Mouse (Mus musculus) frontal cortex, postnatal 14 days (tissue): ENCODE results near the gene Sipa1l1.
"Not testable (repeated sequence)": the region's sequence is repeated elsewhere in the genome, so short reads cannot be mapped to it uniquely, and the experiment has no call there.

Experiments
- DNase-seq, 2 experiments: peaks; one replicate each; pipeline ENCODE4 v3.0.0; 2022; ENCODE audit warnings: low spot score in 2 of 2

Gene Sipa1l1

DNA sequence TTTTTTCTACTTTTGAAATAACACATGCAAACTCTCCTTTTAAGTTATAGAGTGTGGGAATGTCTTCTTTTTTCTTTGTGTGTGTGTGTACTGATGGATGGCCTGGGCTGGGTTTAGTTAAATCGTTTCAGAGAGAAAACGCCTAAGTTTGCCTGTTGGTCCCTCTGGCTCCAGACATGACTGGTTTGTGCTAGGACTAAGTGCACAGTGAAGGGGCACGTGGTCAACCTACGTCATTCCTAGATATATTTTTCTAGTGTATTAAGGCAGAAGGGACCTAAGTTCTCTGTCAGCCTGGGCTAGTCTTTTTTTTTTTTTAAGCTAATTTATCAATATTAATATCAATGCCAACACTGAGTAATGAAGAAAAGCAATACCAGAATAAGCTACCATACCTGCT lies 305.3 kb downstream of the Sipa1l1 start:
- no peak for DNase-seq

DNA sequence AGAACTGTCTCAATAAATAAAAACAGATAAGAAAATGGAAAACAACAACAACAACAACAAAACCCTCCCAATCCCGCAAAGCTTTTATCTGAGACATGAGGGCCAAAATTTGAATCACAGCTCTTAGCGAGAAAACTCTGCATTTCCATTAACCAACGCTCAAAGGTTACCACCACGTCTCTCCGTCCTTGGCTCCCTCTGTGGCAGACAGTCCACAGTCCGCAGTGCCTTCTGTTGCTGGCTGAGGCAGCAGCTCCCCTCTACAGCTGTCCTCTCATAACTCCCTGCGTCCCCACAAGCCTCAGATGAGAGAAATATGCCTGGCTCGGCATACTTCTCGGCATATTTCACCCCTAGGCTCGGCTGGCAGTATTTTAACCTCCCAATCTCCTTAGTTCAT lies 306.9 kb downstream of the Sipa1l1 start:
- DNase-seq, result no peak

DNA sequence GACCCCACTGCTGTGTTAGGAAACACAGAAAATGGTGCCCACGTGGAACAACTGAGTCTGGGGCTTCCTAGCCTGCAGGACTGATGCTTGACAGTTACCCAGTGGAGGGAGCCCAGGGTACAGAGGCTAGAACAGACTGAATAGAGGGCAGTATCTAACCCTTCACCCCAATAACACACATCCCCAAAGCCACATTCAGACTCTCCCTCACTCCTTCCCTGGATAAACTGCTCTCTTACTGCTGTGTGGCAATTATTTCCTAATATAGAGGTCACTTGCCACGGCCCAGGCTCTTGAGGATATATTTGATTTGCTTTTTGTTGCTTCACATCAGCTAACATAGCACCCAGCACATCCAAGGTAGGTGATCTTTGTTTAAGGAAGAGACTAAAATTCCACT lies 307.5 kb downstream of the Sipa1l1 start:
- no peak for DNase-seq

DNA sequence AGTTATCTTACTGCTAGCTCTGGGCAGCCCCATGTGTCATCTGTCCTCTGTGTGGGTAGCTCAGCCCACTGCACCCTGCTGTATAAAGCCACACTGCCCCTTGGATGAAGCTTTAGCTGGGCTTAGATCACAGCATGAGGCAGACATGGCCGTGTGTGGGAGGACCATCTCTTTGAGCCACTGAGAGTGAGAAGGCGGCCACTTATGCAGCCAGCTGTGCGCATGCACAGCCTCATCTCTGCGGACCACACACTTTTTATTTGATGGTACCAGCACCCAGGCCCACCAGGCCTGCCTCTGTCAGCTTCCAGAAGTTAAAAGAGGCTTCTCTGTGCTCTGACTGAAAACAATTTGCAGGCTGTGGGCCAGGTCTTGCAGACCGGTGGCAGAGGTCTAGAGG lies 308.7 kb downstream of the Sipa1l1 start:
- DNase-seq, result no peak

DNA sequence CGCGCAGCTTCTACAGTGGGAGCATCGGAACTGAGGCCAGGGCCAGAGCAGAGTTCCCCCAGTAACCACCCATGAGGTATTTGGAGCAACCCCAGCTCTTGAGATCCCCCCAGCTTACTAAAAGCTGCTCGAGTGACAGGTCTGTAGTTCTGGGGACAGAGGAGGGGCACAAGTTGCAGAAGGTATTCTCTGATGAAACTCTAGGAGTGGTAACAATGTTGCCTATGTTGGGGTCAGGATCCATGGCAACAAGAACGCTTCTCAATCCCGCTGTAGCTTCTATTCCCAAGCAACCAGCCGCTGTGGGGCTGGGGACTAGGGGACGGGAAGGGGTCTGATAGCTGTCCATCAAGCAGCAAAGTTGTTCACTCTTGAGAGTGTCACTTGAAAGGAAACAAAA lies 309.1 kb downstream of the Sipa1l1 start:
- DNase-seq, result no peak

DNA sequence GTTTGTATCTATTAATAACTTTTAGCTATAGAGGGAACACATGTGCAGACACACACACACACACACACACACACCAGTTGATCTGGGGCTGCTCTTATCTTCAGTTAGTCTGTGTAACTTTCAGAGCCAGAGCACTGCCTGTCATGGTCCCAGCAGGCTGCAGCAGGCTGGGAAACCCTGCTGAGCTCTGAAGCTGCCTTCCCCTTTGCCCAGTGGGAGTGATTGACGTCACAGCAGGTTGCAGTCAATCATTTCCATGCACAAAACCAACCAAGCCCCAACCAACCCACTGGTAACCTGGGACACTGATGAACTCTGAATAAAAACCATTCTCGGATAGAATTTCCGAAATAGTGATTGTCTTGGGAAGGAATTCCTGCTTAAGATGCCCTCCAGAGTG lies 310.3 kb downstream of the Sipa1l1 start:
- no peak for DNase-seq

DNA sequence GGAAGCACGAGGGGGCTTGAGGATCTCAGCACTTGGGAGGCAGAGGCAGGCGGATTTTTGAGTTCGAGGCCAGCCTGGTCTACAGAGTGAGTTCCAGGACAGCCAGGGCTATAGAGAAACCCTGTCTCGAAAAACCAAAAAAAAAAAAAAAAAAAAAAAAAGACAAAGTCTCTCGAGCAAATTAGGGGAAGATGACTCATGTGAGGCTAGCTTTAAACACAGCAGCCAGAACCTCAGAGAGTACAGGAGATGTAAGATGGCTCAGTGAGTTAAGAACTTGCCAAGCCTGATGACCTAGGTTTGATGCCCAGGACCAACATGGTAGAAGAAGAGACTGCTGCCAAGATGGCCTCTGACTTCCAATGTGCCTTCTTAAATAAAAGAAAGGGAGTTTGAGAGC lies 311.3 kb downstream of the Sipa1l1 start:
- DNase-seq, result not testable (repeated sequence)

DNA sequence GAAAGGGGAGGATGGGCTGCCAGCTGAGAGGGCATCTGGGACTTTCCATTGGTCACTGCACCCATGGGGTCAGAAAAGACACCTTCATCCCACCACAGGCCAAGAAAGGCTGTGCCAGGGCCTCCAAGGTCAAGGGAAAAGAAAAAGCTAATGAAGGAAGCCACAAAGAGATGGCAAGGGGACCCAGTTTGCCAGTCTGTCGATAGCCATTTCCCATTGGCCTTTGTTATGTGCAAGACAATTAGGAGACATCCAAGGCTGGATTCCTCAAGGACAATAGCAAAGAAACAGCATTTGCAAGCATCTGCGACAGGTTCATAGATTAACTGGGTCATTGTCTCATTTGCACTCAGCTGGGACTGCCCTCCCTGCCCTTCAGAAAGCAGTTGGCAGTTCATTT lies 316.3 kb downstream of the Sipa1l1 start:
- no peak for DNase-seq

DNA sequence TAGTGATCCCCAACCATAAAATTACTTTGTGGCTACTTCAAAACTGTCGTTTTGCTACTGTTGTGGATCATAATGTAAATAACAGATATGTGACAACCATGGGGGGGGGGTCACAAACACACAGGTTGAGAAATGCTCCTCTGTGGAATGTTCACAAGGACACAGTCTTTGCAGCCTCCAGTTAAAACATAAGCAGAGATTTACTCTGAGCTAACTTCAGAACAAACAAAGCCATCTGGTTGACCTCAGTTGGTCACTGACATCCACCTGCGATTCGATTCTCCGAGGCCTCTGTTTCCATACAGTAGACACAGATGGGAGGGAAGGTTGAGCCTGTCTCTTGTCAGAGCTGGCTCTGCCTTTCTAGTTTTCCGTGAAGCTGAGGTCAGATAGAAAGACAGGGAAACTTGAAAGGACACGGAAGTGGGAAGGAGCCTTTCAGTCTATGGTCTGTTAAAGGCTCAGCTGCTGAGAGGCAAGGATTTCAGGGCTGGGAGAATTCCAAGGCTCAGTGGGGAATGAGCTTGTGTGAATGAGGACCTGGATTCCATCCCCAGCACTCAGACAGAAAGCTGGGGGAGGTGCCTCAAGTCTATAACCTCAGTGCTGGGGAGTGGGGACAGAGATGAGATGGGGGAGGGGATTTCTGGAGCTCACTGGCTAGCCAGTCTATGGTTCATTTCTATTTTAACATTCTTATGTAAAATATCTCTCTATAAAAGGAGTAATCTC lies 317.9 kb downstream of the Sipa1l1 start:
- DNase-seq, result no peak

DNA sequence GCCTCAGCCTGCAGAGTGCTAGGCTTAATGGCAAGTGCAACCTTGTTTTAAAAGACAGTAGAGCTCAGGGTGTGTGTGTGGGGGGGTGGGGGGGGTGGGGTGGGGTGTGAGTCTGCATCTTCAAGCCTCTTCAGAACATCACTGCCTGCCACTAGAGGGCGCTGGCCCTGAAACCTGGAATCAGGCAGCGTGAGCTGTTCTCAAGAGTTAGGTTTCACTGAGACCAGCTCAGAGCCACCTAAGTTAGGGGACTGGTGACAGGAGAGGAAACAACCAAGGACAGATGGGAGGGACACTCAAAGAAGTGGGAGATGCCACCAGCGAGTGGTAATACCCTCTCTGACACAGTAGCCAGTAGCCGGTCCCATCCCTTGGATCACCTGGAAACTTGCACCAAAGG lies 320.0 kb downstream of the Sipa1l1 start:
- DNase-seq, result no peak

DNA sequence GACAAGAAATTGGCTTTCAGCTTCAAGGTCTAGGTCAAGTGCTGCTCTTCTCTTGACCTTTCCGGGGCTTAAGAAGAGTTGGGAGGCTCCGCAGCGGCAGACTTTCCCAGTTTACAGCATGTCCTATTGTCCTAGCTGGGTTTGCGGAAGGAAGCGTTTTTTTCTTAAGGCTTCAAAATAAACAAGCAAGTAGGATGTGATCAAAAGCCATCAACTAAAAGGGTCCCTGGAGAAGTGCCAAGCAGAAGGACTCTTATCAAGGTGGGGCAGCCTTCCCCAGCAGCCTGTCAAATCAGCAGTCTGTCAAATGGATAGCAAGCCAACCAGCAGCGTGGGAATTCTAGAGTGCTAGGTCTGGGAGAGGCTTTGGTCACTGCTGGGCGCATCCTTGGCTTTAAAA lies 320.5 kb downstream of the Sipa1l1 start:
- no peak for DNase-seq

DNA sequence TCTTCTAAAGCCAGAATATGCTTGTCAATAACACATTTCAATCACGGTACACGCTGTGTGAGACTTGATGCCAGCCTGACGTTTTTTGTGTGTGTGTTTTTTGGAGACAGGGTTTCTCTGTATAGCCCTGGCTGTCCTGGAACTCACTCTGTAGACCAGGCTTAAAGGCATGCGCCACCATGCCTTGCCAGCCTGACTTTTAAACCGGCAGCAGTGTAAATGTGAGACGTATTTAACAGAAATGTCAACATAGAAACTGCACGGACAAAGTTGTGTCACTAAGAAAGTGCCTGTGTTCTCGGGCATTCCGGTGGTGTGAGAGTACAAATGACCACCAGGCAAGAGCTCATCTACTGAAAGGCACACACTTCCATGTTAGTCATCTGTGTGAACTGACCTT lies 323.3 kb downstream of the Sipa1l1 start:
- DNase-seq, result no peak

DNA sequence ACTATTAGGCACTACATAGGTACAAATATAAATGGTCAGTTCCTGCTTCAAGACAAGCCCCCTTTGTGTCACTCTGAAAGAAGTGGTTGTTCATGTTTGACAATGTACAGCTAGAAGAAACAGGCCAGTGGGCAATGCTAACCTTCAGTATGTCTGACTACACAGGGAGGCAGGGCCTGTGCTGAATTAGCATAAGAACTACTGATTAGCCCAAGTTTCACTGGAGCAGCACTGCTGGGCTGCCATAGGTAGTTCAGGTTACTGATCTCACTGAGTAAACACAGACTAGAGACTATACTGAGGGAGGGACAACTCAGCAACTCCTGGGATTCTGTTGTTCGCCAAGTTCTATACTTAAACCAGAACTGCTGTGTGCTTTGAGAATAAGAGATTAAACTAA lies 324.1 kb downstream of the Sipa1l1 start:
- DNase-seq, result not testable (repeated sequence)

DNA sequence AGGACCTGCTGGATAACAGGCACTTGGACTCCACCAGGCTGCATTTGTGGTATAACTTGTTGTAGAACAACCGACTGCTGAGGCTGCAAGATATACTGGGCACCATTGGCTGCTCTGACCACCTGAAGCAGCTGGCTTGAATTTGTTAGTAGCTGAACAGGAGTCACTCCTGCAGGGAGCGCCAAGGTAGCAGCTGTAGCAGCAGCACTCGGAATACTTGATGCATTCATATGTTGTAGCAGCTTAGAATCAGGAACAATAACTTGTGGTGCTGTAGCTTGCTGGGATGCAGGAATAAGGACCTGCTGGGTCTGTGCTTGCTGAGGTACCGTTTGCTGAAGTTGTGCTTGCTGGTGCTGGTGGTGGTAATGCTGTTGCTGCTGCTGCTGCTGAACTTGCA lies 326.8 kb downstream of the Sipa1l1 start:
- DNase-seq, result no peak

DNA sequence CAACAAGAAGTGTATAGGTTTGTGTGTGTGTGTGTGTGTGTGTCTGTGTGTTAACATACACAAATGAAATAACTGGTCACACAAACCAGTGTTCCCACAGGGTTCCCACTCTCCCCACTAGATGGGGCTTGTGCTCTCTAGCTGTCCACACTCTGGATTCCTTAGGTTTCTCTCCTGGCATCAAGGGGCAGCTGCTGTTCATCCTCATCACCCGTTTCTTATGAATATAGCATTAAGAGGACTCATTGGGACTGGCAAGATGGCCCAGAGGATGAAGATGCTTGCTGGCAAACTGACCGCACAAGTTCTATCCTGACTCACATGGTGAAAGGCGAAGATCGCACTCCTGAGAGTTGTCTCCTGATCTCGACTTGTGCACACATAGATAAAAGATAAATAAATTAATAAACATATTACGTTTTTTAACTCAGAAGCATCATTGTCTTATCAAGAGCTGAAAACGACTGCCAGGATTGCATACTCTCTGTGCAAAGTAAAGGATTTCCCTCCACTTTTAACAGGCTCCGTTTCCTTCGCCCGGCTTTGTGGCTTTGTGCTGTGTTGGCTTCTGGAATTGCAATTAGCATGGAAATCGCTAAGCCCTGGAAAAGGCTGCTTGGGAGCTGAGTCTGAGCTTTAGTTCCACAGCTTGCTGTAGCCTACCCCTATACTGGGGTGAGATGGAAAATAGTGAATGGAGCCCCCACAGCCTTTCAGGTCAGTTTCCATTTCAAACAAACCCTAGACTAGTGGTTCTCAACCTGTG lies 328.9 kb downstream of the Sipa1l1 start:
- peak; percentile 37 to 69 for DNase-seq

DNA sequence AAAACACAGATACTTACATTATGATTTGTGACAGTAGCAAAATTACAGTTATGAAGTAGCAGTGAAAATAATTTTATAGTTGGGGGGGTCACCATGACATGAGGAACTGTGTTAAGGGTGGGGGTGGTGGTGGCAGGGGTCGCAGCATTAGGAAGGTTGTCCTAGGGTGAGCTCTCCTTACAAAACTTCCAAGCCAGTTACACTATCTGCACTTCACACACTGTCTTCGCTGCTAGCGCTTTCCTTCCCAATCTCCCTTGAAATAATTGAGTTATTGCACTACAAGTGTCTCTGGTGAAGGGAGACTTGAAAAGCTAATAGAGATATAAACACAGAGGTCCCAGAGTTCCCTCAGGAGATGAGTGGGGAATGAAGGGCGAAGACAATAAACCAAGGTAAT lies 329.6 kb downstream of the Sipa1l1 start:
- DNase-seq, result no peak

DNA sequence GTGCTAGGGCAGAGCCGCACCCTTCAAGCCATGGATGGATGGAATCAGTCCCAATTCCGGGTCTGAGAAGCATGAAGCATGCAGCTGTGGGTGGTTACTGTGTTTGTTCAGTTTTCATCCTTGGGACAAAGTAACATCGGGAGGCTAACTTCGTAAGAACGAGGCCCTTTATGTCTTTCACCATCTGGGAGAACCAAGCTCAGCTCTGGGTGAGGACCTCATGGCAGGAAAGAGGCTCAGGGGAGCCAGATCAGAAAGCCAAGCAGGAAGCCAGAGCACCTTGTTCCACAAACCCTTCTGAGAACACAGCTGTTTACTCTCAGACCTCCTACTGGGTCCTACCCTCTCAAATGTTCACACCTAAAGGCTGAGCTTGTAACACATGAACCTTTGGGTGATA lies 330.6 kb downstream of the Sipa1l1 start:
- DNase-seq, result no peak
